Mouse (Mus musculus) liver, adult 2 months (tissue): ENCODE results near the gene Ebf4. TPM values are rescaled to one million over a fixed set of nuclear protein-coding genes. Genes with fewer than 3 reads are reported as not detected.
A peak's percentile ranks its signal among the peaks of the same experiment; 100 is the strongest.

ENCODE experiments used
- DNase-seq: peaks from one replicate; pipeline ENCODE4 v3.0.0-alpha.2; 2011; ENCODE audit warnings: low read depth, low spot score; ENCODE audit errors: extremely low read depth
- H3K27ac ChIP-seq: fragments of 200-500 bp; replicated peaks from 2 replicates; pipeline ENCODE4 v1.5.1; 2012; ENCODE audit warnings: low read depth, mild to moderate bottlenecking, control low read depth, inconsistent platforms, low read length; ENCODE audit not compliant: insufficient read depth
- H3K27me3 ChIP-seq: fragments of 200-500 bp; 2 replicates; pipeline ENCODE4 v1.6.1; 2012; ENCODE audit warnings: mild to moderate bottlenecking, moderate library complexity, low read length, inconsistent platforms; ENCODE audit not compliant: control insufficient read depth, insufficient read depth
- H3K36me3 ChIP-seq: fragments of 200-500 bp; 2 replicates; pipeline ENCODE4 v1.6.1; 2012; ENCODE audit warnings: low read length, inconsistent platforms; ENCODE audit not compliant: control insufficient read depth, insufficient read depth
- H3K4me1 ChIP-seq: fragments of 200-500 bp; 2 replicates; pipeline ENCODE4 v1.6.1; 2011; ENCODE audit warnings: low read length; ENCODE audit not compliant: control insufficient read depth, insufficient read depth
- H3K4me3 ChIP-seq: fragments of 200-500 bp; 2 replicates; pipeline ENCODE4 v1.5.1; 2011; ENCODE audit warnings: low read depth, mild to moderate bottlenecking, control low read depth, low read length, moderate library complexity; ENCODE audit not compliant: insufficient read depth
- H3K79me2 ChIP-seq: fragments of 200-500 bp; 2 replicates; pipeline ENCODE4 v1.6.1; 2012; ENCODE audit warnings: inconsistent platforms, mild to moderate bottlenecking, low read length, moderate library complexity; ENCODE audit not compliant: control insufficient read depth, insufficient read depth
- H3K9ac ChIP-seq: fragments of 200-500 bp; 2 replicates; pipeline ENCODE4 v1.6.1; 2012; ENCODE audit warnings: low read depth, mild to moderate bottlenecking, control low read depth, inconsistent platforms, low read length
- CTCF ChIP-seq: fragments of 200-500 bp; IDR thresholded peaks from 2 replicates; pipeline ENCODE4 v1.5.1; 2011; ENCODE audit warnings: low read depth, low read length, control low read depth
- POLR2A ChIP-seq: fragments of 200-500 bp; IDR thresholded peaks from 2 replicates; pipeline ENCODE4 v1.6.1; 2011; ENCODE audit warnings: low read length, control low read depth; ENCODE audit not compliant: insufficient read depth; ENCODE audit errors: extremely low read depth
- WGBS: fragments of 180-500 bp; shearing (Covaris S2); methylation state at CpG from one replicate; pipeline ENCODE4 v1.1.7; 2018; 5-methylcytosine and 5-hydroxymethylcytosine counted together
- polyA plus RNA-seq: library from polyadenylated mRNA; depleted of rRNA; stranded (reverse); fragments of >200 nt; gene quantifications from 2 replicates; pipeline ENCODE4 v1.2.3, GENCODE M21; 2012
- total RNA-seq: library from RNA; depleted of rRNA; stranded (reverse); fragments of >200 nt; gene quantifications from 2 replicates; pipeline ENCODE4 v1.2.3, GENCODE M21; 2014

The Ebf4 gene
- total and polyA plus RNA-seq, 2 experiments, result 0.09 to 0.22 TPM

DNA sequence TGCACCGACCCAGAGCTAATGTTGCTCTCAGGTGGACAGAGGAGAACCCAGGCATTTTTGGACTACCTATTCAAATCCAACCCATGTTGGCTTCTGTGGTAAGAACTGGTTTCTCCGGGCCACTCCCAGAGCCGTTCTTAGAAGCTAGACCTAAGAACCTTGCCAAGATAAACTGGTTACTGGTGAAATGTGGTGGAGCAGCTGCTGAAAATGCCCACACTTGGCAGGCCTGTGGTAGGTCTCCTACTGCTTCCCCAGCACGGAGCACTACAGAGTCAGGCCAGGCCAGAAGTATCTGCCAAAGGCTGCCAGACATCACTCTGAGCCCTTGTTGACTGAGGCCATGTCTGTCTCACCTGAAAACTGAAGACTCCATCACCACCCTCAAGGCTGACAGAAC lies 80.0 kb downstream of the Ebf4 start:
- Histone ChIP-seq H3K27ac (no peak overlapping the region), H3K27me3 (no peaks in the 10 kb centered on the region), H3K9ac (no peak overlapping the region), H3K4me1 (no peaks in the 10 kb centered on the region), H3K36me3 (no peaks in the 10 kb centered on the region), H3K79me2 (no peaks in the 10 kb centered on the region), H3K4me3 (no peak overlapping the region)
- WGBS, result 72% methylated on average over 4 of the region's 4 CpGs
- TF ChIP-seq POLR2A (no peak), CTCF (no peak)
- DNase-seq, result no peak

- Histone ChIP-seq H3K4me1 (no peaks in the 10 kb centered on the region), H3K27ac (no peak overlapping the region), H3K4me3 (no peak overlapping the region), H3K79me2 (no peaks in the 10 kb centered on the region), H3K27me3 (no peaks in the 10 kb centered on the region), H3K36me3 (no peaks in the 10 kb centered on the region), H3K9ac (no peak overlapping the region)
- TF ChIP-seq CTCF (no peak), POLR2A (no peak)
- 62% methylated on average over 3 of the region's 3 CpGs for WGBS
- no peak for DNase-seq
These were observed 88.2 kb downstream of the Ebf4 start for GRCm38 (mm10) chr2:130383205-130383604.

DNA sequence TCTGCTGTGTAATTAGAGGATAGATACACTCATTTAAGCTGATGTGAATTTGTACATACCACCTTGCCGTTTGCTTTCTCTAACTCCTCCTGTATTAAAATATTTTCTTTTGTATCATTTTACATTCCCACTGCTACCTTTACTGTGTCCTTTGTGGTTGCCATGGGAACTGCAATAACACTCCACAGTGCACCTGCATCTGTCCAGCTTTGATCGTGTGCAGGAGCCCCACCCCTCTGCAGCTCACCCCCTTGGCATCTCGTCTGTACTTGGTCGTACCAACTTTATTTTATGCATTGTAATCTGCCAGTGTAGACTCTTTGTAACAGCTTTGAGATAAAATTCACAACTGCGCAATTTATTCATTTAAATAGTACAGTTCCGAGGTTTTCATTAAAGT lies 88.9 kb downstream of the Ebf4 start:
- no peak overlapping the region for H3K27ac ChIP-seq
- no peak for DNase-seq
- H3K36me3 ChIP-seq, result no peaks in the 10 kb centered on the region
- H3K4me1 ChIP-seq, result no peaks in the 10 kb centered on the region
- H3K27me3 ChIP-seq, result no peaks in the 10 kb centered on the region
- WGBS, result 69% methylated on average over 6 of the region's 6 CpGs
- H3K79me2 ChIP-seq, result no peaks in the 10 kb centered on the region
- H3K4me3 ChIP-seq, result no peak overlapping the region
- no peak overlapping the region for H3K9ac ChIP-seq
- TF ChIP-seq POLR2A (no peak), CTCF (no peak)

DNA sequence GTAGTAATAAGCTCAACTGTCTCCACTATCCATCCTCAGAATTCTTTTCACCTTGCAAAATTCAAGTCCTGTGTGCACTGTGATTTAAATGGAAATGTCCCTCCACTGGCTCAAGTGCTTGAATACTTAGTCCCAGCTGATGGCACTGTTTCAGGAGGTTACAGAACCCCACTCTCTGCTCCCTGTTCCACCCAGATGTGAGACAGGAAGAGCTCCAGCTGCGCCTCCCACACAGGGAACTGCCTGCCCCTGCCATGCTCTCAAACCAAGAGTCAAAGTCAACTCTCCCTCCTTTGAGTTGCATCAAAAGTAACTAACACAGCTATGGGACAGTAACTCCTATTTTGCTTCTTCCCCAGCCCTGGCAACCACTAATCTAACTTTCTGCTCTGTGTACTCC lies 91.2 kb downstream of the Ebf4 start:
- Histone ChIP-seq H3K4me1 (no peaks in the 10 kb centered on the region), H3K9ac (no peak overlapping the region), H3K4me3 (no peak overlapping the region), H3K27me3 (no peaks in the 10 kb centered on the region), H3K27ac (no peak overlapping the region), H3K36me3 (no peaks in the 10 kb centered on the region), H3K79me2 (no peaks in the 10 kb centered on the region)
- WGBS, result 79% methylated on average over 1 of the region's 1 CpGs
- DNase-seq, result no peak
- TF ChIP-seq POLR2A, result no peak

GRCm38 (mm10) chr2:130388796-130389195 lies 93.8 kb downstream of the Ebf4 start:
- no peaks in the 10 kb centered on the region for H3K79me2 ChIP-seq
- WGBS, result 73% methylated on average over 2 of the region's 2 CpGs
- no peaks in the 10 kb centered on the region for H3K27me3 ChIP-seq
- no peaks in the 10 kb centered on the region for H3K36me3 ChIP-seq
- peak; percentile 33; the same call in 1 of the 2 replicates for TF ChIP-seq CTCF
- no peak for TF ChIP-seq POLR2A
- no peak overlapping the region for H3K27ac ChIP-seq
- no peak overlapping the region for H3K9ac ChIP-seq
- H3K4me3 ChIP-seq, result no peak overlapping the region
- DNase-seq, result peak; percentile 39
- no peaks in the 10 kb centered on the region for H3K4me1 ChIP-seq

DNA sequence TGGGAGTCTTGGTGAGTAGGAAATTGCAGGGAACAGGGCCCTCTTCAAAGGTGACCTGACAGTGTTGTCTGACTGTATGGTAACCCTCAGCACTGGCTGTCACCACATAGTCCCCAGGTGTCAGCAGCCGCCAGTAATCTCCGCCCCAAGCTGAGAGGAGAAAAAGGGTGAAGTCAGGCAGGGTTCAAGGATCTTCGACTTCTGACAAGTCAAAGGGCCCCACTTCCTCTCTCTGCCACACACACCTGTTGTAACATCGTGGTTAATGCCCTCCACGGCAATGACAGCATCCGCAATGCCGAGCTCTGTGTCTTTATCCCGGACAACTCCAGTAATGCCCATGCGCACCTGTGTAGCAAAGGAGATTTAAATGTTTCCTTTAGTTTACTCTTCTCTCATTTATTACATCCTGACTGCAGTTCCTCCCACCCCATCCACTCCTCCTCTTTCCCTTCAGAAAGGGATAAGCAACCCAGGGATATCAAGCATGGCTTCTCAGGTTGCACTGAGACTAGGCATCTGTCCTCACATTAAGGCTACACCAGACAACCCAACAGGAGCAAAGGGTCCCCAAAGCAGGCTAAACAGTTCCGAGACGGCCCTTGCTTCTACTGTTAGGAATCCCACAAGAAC lies 96.1 kb downstream of the Ebf4 start:
- no peak for DNase-seq
- no peak for TF ChIP-seq POLR2A
- no peak for TF ChIP-seq CTCF
- Histone ChIP-seq H3K4me3 (no peak overlapping the region), H3K9ac (no peak overlapping the region), H3K4me1 (no peaks in the 10 kb centered on the region), H3K27ac (no peak overlapping the region), H3K36me3 (no peaks in the 10 kb centered on the region), H3K79me2 (no peaks in the 10 kb centered on the region), H3K27me3 (no peaks in the 10 kb centered on the region)
- 83% methylated on average over 11 of the region's 11 CpGs for WGBS
